Mouse (Mus musculus) erythroblast, embryonic 14.5 days (primary cell): ENCODE measurements at regions not wholly inside any gene's neighbourhood (a gene's known extent, or its start where the extent isn't known, plus 50 kb on each side); places are given as distances from the start of the nearest gene placed in this dataset.

Experiments used
- GATA1 ChIP-seq: IDR thresholded peaks from 2 replicates; pipeline ENCODE4 v1.6.1; 2012; ENCODE audit warnings: low read length, inconsistent platforms, mixed read lengths
- TAL1 ChIP-seq: IDR thresholded peaks from 3 replicates; pipeline ENCODE4 v1.6.1; 2012; ENCODE audit warnings: low read length, inconsistent platforms, mixed read lengths

GRCm38 (mm10) chr2:128331681-128332080 is 205.8 kb downstream of the Bcl2l11 start:
- TF ChIP-seq TAL1 (no peak), GATA1 (no peak)
